1 mouse cellular context compared by ENCODE assay signal in the genomic region with DNA sequence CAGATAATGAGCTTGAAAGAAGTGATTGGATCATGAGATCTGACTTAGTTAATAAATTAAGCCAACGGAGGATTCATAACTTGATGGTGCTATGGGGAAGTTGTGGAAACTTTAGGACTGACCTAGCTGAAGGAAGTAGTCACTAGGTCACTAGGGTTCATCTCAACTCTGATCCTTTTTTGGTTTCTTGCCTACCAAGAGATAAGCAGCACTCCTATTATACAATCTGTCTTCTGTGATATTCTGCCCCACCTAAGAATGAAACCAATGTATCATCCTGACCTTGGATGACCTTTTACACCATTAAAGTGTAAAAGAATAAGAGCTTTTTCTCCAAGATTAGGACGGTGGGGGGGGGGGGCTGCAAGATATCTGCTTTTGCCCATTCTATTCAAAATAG.
TF ChIP-seq lines count a peak whose summit lies in the region.

No protein-coding gene starts in this region.

TF ChIP-seq in MEL, 35 proteins besides CTCF, POLR2A, EP300 and RAD21 (continued from another document):
- TF ChIP-seq ETS1 (IDR thresholded peaks at IDR 0.05; ENCODE audit: low read depth, low read length): peak; percentile 74
- no peak for TF ChIP-seq MYC (IDR thresholded peaks at IDR 0.05; ENCODE audit: low read depth, low read length)
- TF ChIP-seq ZC3H11A (IDR thresholded peaks at IDR 0.05; ENCODE audit: low read depth, low read length): no peak
- peak; percentile 93 for TF ChIP-seq TCF12 (IDR thresholded peaks at IDR 0.05; ENCODE audit: low read depth, low read length)
